Mouse (Mus musculus) megakaryocyte-erythroid progenitor cell, adult 5-6 weeks (primary cell): ENCODE data around the gene Pcif1. TPM values are rescaled to one million over a fixed set of nuclear protein-coding genes. Genes with fewer than 3 reads are reported as not detected.

Experiments
- total RNA-seq, 2 experiments: library from RNA; stranded (forward) in 1 of 2; stranded (reverse) in 1 of 2; fragments of 200-1000, 215-1000 nt in 1 of 2; fragments of >200 nt in 1 of 2; fragmentation: Nextera tagmentation in 1 of 2; gene quantifications; 2 replicates each; pipeline ENCODE4 v1.2.3; 2014 to 2017

Pcif1 gene
- total RNA-seq, 2 experiments from 2014 or later: 13.2 to 59.0 TPM

Other genes starting within 250 kb of the Pcif1 start
- not detected in 2 replicates for gene Wfdc16, start 240.5 kb upstream of the Pcif1 start, total RNA-seq (2014; fragmentation: Nextera tagmentation)
- not detected in 2 replicates for gene Wfdc16, start 240.5 kb upstream of the Pcif1 start, total RNA-seq (2017)
- gene Wfdc10, start 223.3 kb upstream of the Pcif1 start, total RNA-seq (2014; fragmentation: Nextera tagmentation): not detected in 2 replicates
- gene Wfdc10, start 223.3 kb upstream of the Pcif1 start, total RNA-seq (2017): not detected in 2 replicates
- gene Wfdc9, start 222.7 kb upstream of the Pcif1 start, total RNA-seq (2014; fragmentation: Nextera tagmentation): not detected in 2 replicates
- gene Wfdc9, start 222.7 kb upstream of the Pcif1 start, total RNA-seq (2017): not detected in 2 replicates
- not detected in 2 replicates for gene Wfdc11, start 205.2 kb upstream of the Pcif1 start, total RNA-seq (2014; fragmentation: Nextera tagmentation)
- not detected in 2 replicates for gene Wfdc11, start 205.2 kb upstream of the Pcif1 start, total RNA-seq (2017)
- gene Wfdc13, start 194.2 kb upstream of the Pcif1 start, total RNA-seq (2014; fragmentation: Nextera tagmentation): not detected in 2 replicates
- not detected in 2 replicates for gene Wfdc13, start 194.2 kb upstream of the Pcif1 start, total RNA-seq (2017)
- gene Spint4, start 180.8 kb upstream of the Pcif1 start, total RNA-seq (2014; fragmentation: Nextera tagmentation): not detected in 2 replicates
- not detected in 2 replicates for gene Spint4, start 180.8 kb upstream of the Pcif1 start, total RNA-seq (2017)
- gene Spint5, start 164.0 kb upstream of the Pcif1 start, total RNA-seq (2014; fragmentation: Nextera tagmentation): not detected in 2 replicates
- gene Spint5, start 164.0 kb upstream of the Pcif1 start, total RNA-seq (2017): not detected in 2 replicates
- 2.0 TPM in 1 of 2 replicates, not detected in the other for gene Wfdc3, start 133.4 kb upstream of the Pcif1 start, total RNA-seq (2014; fragmentation: Nextera tagmentation)
- not detected in 2 replicates for gene Wfdc3, start 133.4 kb upstream of the Pcif1 start, total RNA-seq (2017)
- 28.7 and 37.2 TPM in 2 replicates for gene Dnttip1, start 133.3 kb upstream of the Pcif1 start, total RNA-seq (2014; fragmentation: Nextera tagmentation)
- 24.5 and 26.2 TPM in 2 replicates for gene Dnttip1, start 133.3 kb upstream of the Pcif1 start, total RNA-seq (2017)
- gene Ube2c, start 109.4 kb upstream of the Pcif1 start, total RNA-seq (2014; fragmentation: Nextera tagmentation): 194 and 207 TPM in 2 replicates
- gene Ube2c, start 109.4 kb upstream of the Pcif1 start, total RNA-seq (2017): 90.6 and 159 TPM in 2 replicates
- gene Tnnc2, start 99.3 kb upstream of the Pcif1 start, total RNA-seq (2014; fragmentation: Nextera tagmentation): not detected in 2 replicates
- not detected in 2 replicates for gene Tnnc2, start 99.3 kb upstream of the Pcif1 start, total RNA-seq (2017)
- 0.11 and 7.6 TPM in 2 replicates for gene Snx21, start 93.5 kb upstream of the Pcif1 start, total RNA-seq (2014; fragmentation: Nextera tagmentation)
- gene Snx21, start 93.5 kb upstream of the Pcif1 start, total RNA-seq (2017): 0.33 TPM in 1 of 2 replicates, not detected in the other
- 15.5 and 26.4 TPM in 2 replicates for gene Acot8, start 74.4 kb upstream of the Pcif1 start, total RNA-seq (2014; fragmentation: Nextera tagmentation)
- 10.1 and 17.6 TPM in 2 replicates for gene Acot8, start 74.4 kb upstream of the Pcif1 start, total RNA-seq (2017)
- 6.8 and 6.9 TPM in 2 replicates for gene Zswim3, start 74.2 kb upstream of the Pcif1 start, total RNA-seq (2014; fragmentation: Nextera tagmentation)
- 1.8 and 4.4 TPM in 2 replicates for gene Zswim3, start 74.2 kb upstream of the Pcif1 start, total RNA-seq (2017)
- 11.0 and 14.2 TPM in 2 replicates for gene Zswim1, start 56.6 kb upstream of the Pcif1 start, total RNA-seq (2014; fragmentation: Nextera tagmentation)
- 2.5 and 3.3 TPM in 2 replicates for gene Zswim1, start 56.6 kb upstream of the Pcif1 start, total RNA-seq (2017)
- not detected in 2 replicates for gene Spata25, start 50.8 kb upstream of the Pcif1 start, total RNA-seq (2014; fragmentation: Nextera tagmentation)
- gene Spata25, start 50.8 kb upstream of the Pcif1 start, total RNA-seq (2017): not detected in 2 replicates
- gene Ctsa, start 46.4 kb upstream of the Pcif1 start, total RNA-seq (2014; fragmentation: Nextera tagmentation): 63.5 and 87.0 TPM in 2 replicates
- gene Ctsa, start 46.4 kb upstream of the Pcif1 start, total RNA-seq (2017): 40.0 and 58.0 TPM in 2 replicates
- 0.26 and 1.8 TPM in 2 replicates for gene Neurl2, start 45.8 kb upstream of the Pcif1 start, total RNA-seq (2014; fragmentation: Nextera tagmentation)
- 2.3 TPM in 1 of 2 replicates, not detected in the other for gene Neurl2, start 45.8 kb upstream of the Pcif1 start, total RNA-seq (2017)
- gene Pltp, start 21.6 kb upstream of the Pcif1 start, total RNA-seq (2014; fragmentation: Nextera tagmentation): not detected in 2 replicates
- not detected in 2 replicates for gene Pltp, start 21.6 kb upstream of the Pcif1 start, total RNA-seq (2017)
- 23.5 and 27.2 TPM in 2 replicates for gene Zfp335, start 32.5 kb downstream of the Pcif1 start, total RNA-seq (2014; fragmentation: Nextera tagmentation)
- gene Zfp335, start 32.5 kb downstream of the Pcif1 start, total RNA-seq (2017): 5.8 and 8.6 TPM in 2 replicates
- gene Mmp9, start 61.5 kb downstream of the Pcif1 start, total RNA-seq (2014; fragmentation: Nextera tagmentation): 7.1 TPM in 1 of 2 replicates, not detected in the other
- 0.65 and 2.0 TPM in 2 replicates for gene Mmp9, start 61.5 kb downstream of the Pcif1 start, total RNA-seq (2017)
- 0.35 TPM in 1 of 2 replicates, not detected in the other for gene Slc12a5, start 81.5 kb downstream of the Pcif1 start, total RNA-seq (2014; fragmentation: Nextera tagmentation)
- gene Slc12a5, start 81.5 kb downstream of the Pcif1 start, total RNA-seq (2017): 0.34 and 0.61 TPM in 2 replicates
- gene Ncoa5, start 155.6 kb downstream of the Pcif1 start, total RNA-seq (2014; fragmentation: Nextera tagmentation): 38.4 and 44.2 TPM in 2 replicates
- gene Ncoa5, start 155.6 kb downstream of the Pcif1 start, total RNA-seq (2017): 41.2 and 42.4 TPM in 2 replicates
- 0.67 TPM in 1 of 2 replicates, not detected in the other for gene Cd40, start 176.3 kb downstream of the Pcif1 start, total RNA-seq (2014; fragmentation: Nextera tagmentation)
- not detected in 2 replicates for gene Cd40, start 176.3 kb downstream of the Pcif1 start, total RNA-seq (2017)
- gene 1700025C18Rik, start 211.4 kb downstream of the Pcif1 start, total RNA-seq (2014; fragmentation: Nextera tagmentation): not detected in 2 replicates
- not detected in 2 replicates for gene 1700025C18Rik, start 211.4 kb downstream of the Pcif1 start, total RNA-seq (2017)